9 mouse cellular contexts compared by ENCODE assay signal in genomic region chr7:95091360-95091759, GRCm38 (mm10).
DNase-seq lines count a peak whose midpoint lies in the region; ATAC-seq lines count a peak whose summit lies in the region.
"Had no signal": no experiment of that assay in that cellular context is flagged by ENCODE, and none has a peak within 500 bp of the region (broad histone marks: within the 10 kb centered on the region; RNA-seq: fewer than 3 reads in every experiment).

No protein-coding gene starts in this region.

- H3K27ac ChIP-seq in hindbrain, embryonic 11.5 days (ENCODE audit: low read depth, low read length): no peak overlapping the region
- H3K27ac ChIP-seq in hindbrain, embryonic 14.5 days: no peak overlapping the region
- H3K27ac ChIP-seq: limb, embryonic 12.5 days had no signal

- no peak overlapping the region for H3K4me2 ChIP-seq in hindbrain, embryonic 11.5 days (replicated peaks; ENCODE audit: low read depth, low read length)
- no peak overlapping the region for H3K4me2 ChIP-seq in hindbrain, embryonic 14.5 days (replicated peaks)
- H3K4me2 ChIP-seq: limb, embryonic 12.5 days had no signal

- peak; percentile 41 for DNase-seq in hindbrain, embryonic 11.5 days (ENCODE audit: low spot score)
- no peak for DNase-seq in hindbrain, embryonic 14.5 days (ENCODE audit: low spot score)
- DNase-seq in 416B (ENCODE audit: low read depth) (peak; percentile 56), R1 (ENCODE audit: low read depth, low spot score) (peak; percentile 57)
- peak; percentile 10 for DNase-seq in forelimb bud, embryonic 11.5 days (ENCODE audit: low read depth, low spot score)
- peak; percentile 2 for DNase-seq in yolk sac, embryonic 10.5 days (ENCODE audit: low spot score)
- DNase-seq in thymus, adult 18-20 months: no peak
- DNase-seq in gastrocnemius, postnatal 36 days: no peak

- H3K4me3 ChIP-seq in hindbrain, embryonic 11.5 days (ENCODE audit: low read depth, low read length): no peak overlapping the region
- H3K4me3 ChIP-seq in hindbrain, embryonic 14.5 days (replicated peaks; ENCODE audit: low read length): no peak overlapping the region
- H3K4me3 ChIP-seq: limb, embryonic 12.5 days had no signal

- H3K9ac ChIP-seq in hindbrain, embryonic 11.5 days (ENCODE audit: low read depth, low read length): no peak overlapping the region
- no peak overlapping the region for H3K9ac ChIP-seq in hindbrain, embryonic 14.5 days
- H3K9ac ChIP-seq: limb, embryonic 12.5 days had no signal

- intact Hi-C loops in gastrocnemius, postnatal 36 days (cut with DNase I): no loop called here

- no peaks in the 10 kb centered on the region for H3K9me3 ChIP-seq in hindbrain, embryonic 11.5 days (ENCODE audit: control insufficient read depth, low read length)
- H3K9me3 ChIP-seq in hindbrain, embryonic 14.5 days (ENCODE audit: control insufficient read depth, low read length): no peaks in the 10 kb centered on the region
- H3K9me3 ChIP-seq: limb, embryonic 12.5 days had no signal

- ATAC-seq in hindbrain, embryonic 11.5 days (ENCODE audit: low FRiP score): no peak
- ATAC-seq in hindbrain, embryonic 14.5 days (ENCODE audit: low FRiP score): no peak

- no peaks in the 10 kb centered on the region for H3K36me3 ChIP-seq in hindbrain, embryonic 11.5 days (ENCODE audit: control insufficient read depth, insufficient read depth, low read length)
- no peaks in the 10 kb centered on the region for H3K36me3 ChIP-seq in hindbrain, embryonic 14.5 days (replicated peaks; ENCODE audit: control insufficient read depth, insufficient read depth)
- H3K36me3 ChIP-seq: limb, embryonic 12.5 days had no signal

- no peaks in the 10 kb centered on the region for H3K27me3 ChIP-seq in hindbrain, embryonic 11.5 days (ENCODE audit: control insufficient read depth, insufficient read depth, low read length)
- no peaks in the 10 kb centered on the region for H3K27me3 ChIP-seq in hindbrain, embryonic 14.5 days (ENCODE audit: control insufficient read depth, insufficient read depth, low read length)
- H3K27me3 ChIP-seq: limb, embryonic 12.5 days had no signal

- H3K4me1 ChIP-seq in hindbrain, embryonic 11.5 days (replicated peaks; ENCODE audit: control insufficient read depth, insufficient read depth, low read length): no peaks in the 10 kb centered on the region
- no peaks in the 10 kb centered on the region for H3K4me1 ChIP-seq in hindbrain, embryonic 14.5 days (replicated peaks; ENCODE audit: control insufficient read depth, insufficient read depth, low read length)
- H3K4me1 ChIP-seq: limb, embryonic 12.5 days had no signal

Comparison
In these comparisons a context has a peak if more than half of its experiments do, and no peak if none do; other contexts are left out.
1. DNase-seq: peak in hindbrain, embryonic 11.5 days (single experiment), 416B (single experiment), R1 (single experiment), forelimb bud, embryonic 11.5 days (single experiment) and yolk sac, embryonic 10.5 days (single experiment); none in hindbrain, embryonic 14.5 days (single experiment), thymus, adult 18-20 months (0 of 2) and gastrocnemius, postnatal 36 days (0 of 2).